Mouse (Mus musculus) liver, postnatal 0 days (tissue): ENCODE data around the gene Msx1. TPM values are rescaled to one million over a fixed set of nuclear protein-coding genes. Genes with fewer than 3 reads are reported as not detected.

Experiments
- ATAC-seq: fragments of 200-750 bp; cut with Nextera tagmentation; 2 replicates; pipeline ENCODE4 v1.8.0; 2017; ENCODE audit warnings: mild to moderate bottlenecking, moderate library complexity
- DNase-seq: peaks from one replicate; pipeline ENCODE4 v3.0.0-alpha.2; 2016
- H3K27ac ChIP-seq: fragments of 300-500 bp; sonication (generic); 2 replicates; pipeline ENCODE4 v1.5.1; 2014; ENCODE audit warnings: antibody characterized with exemption, moderate library complexity, mild to moderate bottlenecking, low read depth
- H3K27me3 ChIP-seq: fragments of 300-500 bp; sonication (generic); 2 replicates; pipeline ENCODE4 v1.6.1; 2014; ENCODE audit warnings: low read length, control low read depth, mixed read lengths; ENCODE audit not compliant: insufficient read depth
- H3K36me3 ChIP-seq: fragments of 300-500 bp; sonication (generic); replicated peaks from 2 replicates; pipeline ENCODE4 v1.6.1; 2014; ENCODE audit warnings: mild to moderate bottlenecking, control low read depth, low read length, moderate library complexity, mixed read lengths; ENCODE audit not compliant: insufficient read depth
- H3K4me1 ChIP-seq: fragments of 300-500 bp; sonication (generic); 2 replicates; pipeline ENCODE4 v1.6.1; 2014; ENCODE audit warnings: antibody characterized with exemption, mild to moderate bottlenecking, control low read depth; ENCODE audit not compliant: insufficient read depth
- H3K4me2 ChIP-seq: fragments of 300-500 bp; sonication (generic); 2 replicates; pipeline ENCODE4 v1.6.1; 2014; ENCODE audit warnings: low read depth, mild to moderate bottlenecking, low read length, moderate library complexity, mixed read lengths
- H3K4me3 ChIP-seq: fragments of 300-500 bp; sonication (generic); 2 replicates; pipeline ENCODE4 v1.5.1; 2014; ENCODE audit warnings: low read depth, low read length
- H3K9ac ChIP-seq: fragments of 300-500 bp; sonication (generic); replicated peaks from 2 replicates; pipeline ENCODE4 v1.6.1; 2014; ENCODE audit warnings: mild to moderate bottlenecking, moderate library complexity
- H3K9me3 ChIP-seq: fragments of 300-500 bp; sonication (generic); 2 replicates; pipeline ENCODE4 v1.6.1; 2016; ENCODE audit warnings: mild to moderate bottlenecking, control low read depth, low read length, mixed read lengths
- CTCF ChIP-seq: sonication (generic); IDR thresholded peaks from 2 replicates; pipeline ENCODE4 v1.5.1; 2016; ENCODE audit warnings: antibody characterized with exemption, low read depth
- EP300 ChIP-seq: IDR thresholded peaks from 2 replicates; pipeline ENCODE4 v1.6.1; 2016; ENCODE audit warnings: antibody characterized with exemption, low read depth, mild to moderate bottlenecking
- WGBS: fragments of 180-500 bp; shearing (Covaris S2); extraction: QIAGEN DNeasy Blood & Tissue Kit; methylation state at CpG from one replicate; pipeline ENCODE4 v1.1.7; 2014; ENCODE audit not compliant: insufficient replicate concordance; 5-methylcytosine and 5-hydroxymethylcytosine counted together
- polyA plus RNA-seq: library from polyadenylated mRNA; unstranded; fragments of >200 nt; fragmentation: Nextera tagmentation; extraction: Ambion mirVana; gene quantifications from 2 replicates; pipeline ENCODE4 v1.2.1, GENCODE M21; 2015

The Msx1 gene
- polyA plus RNA-seq, 1 experiment from 2014 or later, result not detected

GRCm38 (mm10) chr5:37818533-37819215 lies 5.7 kb downstream of the Msx1 start:
- Histone ChIP-seq H3K4me3 (no peak overlapping the region), H3K4me1 (no peaks in the 10 kb centered on the region; the same call in 1 of the 2 replicates), H3K36me3 (no peaks in the 10 kb centered on the region), H3K27me3 (peaks cover 84% of the 10 kb centered on the region), H3K4me2 (no peak overlapping the region), H3K9ac (no peak overlapping the region), H3K9me3 (no peaks in the 10 kb centered on the region), H3K27ac (no peak overlapping the region)
- no peak for ATAC-seq
- DNase-seq, result no peak
- TF ChIP-seq CTCF (no peak), EP300 (no peak)
- WGBS, result 4% methylated on average over 25 of the region's 25 CpGs

- WGBS, result 5% methylated on average over 34 of the region's 34 CpGs
Observed at GRCm38 (mm10) chr5:37817658-37818532, 6.5 kb downstream of the Msx1 start.

GRCm38 (mm10) chr5:37816907-37817657 lies 7.3 kb downstream of the Msx1 start:
- Histone ChIP-seq H3K36me3 (no peaks in the 10 kb centered on the region), H3K27me3 (peaks cover 68% of the 10 kb centered on the region), H3K4me1 (no peaks in the 10 kb centered on the region; the same call in 1 of the 2 replicates), H3K9ac (no peak overlapping the region), H3K27ac (no peak overlapping the region), H3K4me3 (peak overlapping the region; percentile 8; the same call in 1 of the 2 replicates), H3K9me3 (no peaks in the 10 kb centered on the region), H3K4me2 (no peak overlapping the region)
- no peak for TF ChIP-seq EP300
- peak; percentile 52 for TF ChIP-seq CTCF
- ATAC-seq, result peak; percentile 58; the same call in 1 of the 2 replicates
- DNase-seq, result peak; percentile 49
- 4% methylated on average over 46 of the region's 46 CpGs for WGBS

More at GRCm38 (mm10) chr5:37817658-37818532, 6.5 kb downstream of the Msx1 start:
- Histone ChIP-seq H3K9me3 (no peaks in the 10 kb centered on the region), H3K4me2 (no peak overlapping the region), H3K27me3 (peaks cover 76% of the 10 kb centered on the region), H3K27ac (no peak overlapping the region), H3K9ac (no peak overlapping the region), H3K36me3 (no peaks in the 10 kb centered on the region), H3K4me3 (0 out of 2 replicates have a peak overlapping the region, but pooled peaks have one; percentile 8), H3K4me1 (no peaks in the 10 kb centered on the region; the same call in 1 of the 2 replicates)
- no peak for TF ChIP-seq CTCF
- no peak for TF ChIP-seq EP300
- no peak for ATAC-seq
- DNase-seq, result no peak

- Histone ChIP-seq H3K4me2 (no peak overlapping the region), H3K4me1 (no peaks in the 10 kb centered on the region; the same call in 1 of the 2 replicates), H3K9me3 (no peaks in the 10 kb centered on the region), H3K4me3 (no peak overlapping the region), H3K27ac (no peak overlapping the region), H3K36me3 (no peaks in the 10 kb centered on the region), H3K27me3 (peaks cover 57% of the 10 kb centered on the region), H3K9ac (no peak overlapping the region)
- DNase-seq (no peak), ATAC-seq (no peak)
- WGBS, result 65% methylated on average over 4 of the region's 4 CpGs
- TF ChIP-seq CTCF (no peak), EP300 (no peak)
Observed at GRCm38 (mm10) chr5:37815909-37816308, 8.5 kb downstream of the Msx1 start.

- DNase-seq (no peak), ATAC-seq (no peak)
- Histone ChIP-seq H3K4me1 (no peaks in the 10 kb centered on the region; the same call in 1 of the 2 replicates), H3K9ac (no peak overlapping the region), H3K27me3 (peaks cover 42% of the 10 kb centered on the region), H3K9me3 (no peaks in the 10 kb centered on the region), H3K27ac (no peak overlapping the region), H3K4me3 (no peak overlapping the region), H3K36me3 (no peaks in the 10 kb centered on the region), H3K4me2 (no peak overlapping the region)
- TF ChIP-seq EP300 (no peak), CTCF (peak; percentile 46)
Observed at GRCm38 (mm10) chr5:37814169-37814568, 10.2 kb downstream of the Msx1 start.
